Mouse (Mus musculus): ENCODE measurements around the gene Ift88.

DNA sequence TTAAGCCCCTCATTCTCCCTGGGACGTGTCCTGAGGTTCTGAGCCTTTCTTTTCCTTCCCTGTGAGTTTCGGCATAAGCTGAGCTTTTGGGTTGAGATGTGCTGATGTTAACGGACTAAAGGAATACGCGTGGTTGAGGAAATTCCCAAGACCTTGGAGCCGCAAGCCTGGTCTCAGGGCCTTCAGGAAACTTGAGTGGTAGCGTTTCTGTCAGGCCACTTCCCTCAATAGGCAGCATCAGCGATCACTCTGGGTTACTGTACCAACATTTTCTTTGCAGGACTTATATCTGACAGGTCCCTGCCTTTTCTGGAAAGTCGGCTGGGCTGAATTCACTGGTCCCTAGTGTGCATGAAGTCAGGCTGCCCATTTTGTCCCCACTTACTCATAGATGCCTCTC lies 113.0 kb downstream of the Ift88 start:
- TF ChIP-seq CTCF (IDR thresholded peaks at IDR 0.05; ENCODE audit: extremely low read depth, insufficient read length, insufficient replicate concordance, low read depth, low read length) (no peak), POLR2A (IDR thresholded peaks at IDR 0.05; ENCODE audit: low read depth, low read length) (no peak)
